8 mouse cellular contexts compared by ENCODE assay signal in genomic region chr19:45216240-45216639, GRCm38 (mm10). TPM values are rescaled to one million over a fixed set of nuclear protein-coding genes. Genes with fewer than 3 reads are reported as not detected.
A peak's percentile ranks its signal among the peaks of the same experiment; 100 is the strongest.
DNase-seq lines count a peak whose midpoint lies in the region; ATAC-seq and TF ChIP-seq lines count a peak whose summit lies in the region.

No protein-coding gene starts in this region.

- H3K36me3 ChIP-seq in liver, postnatal 0 days (replicated peaks; ENCODE audit: insufficient read depth, low read length), result no peaks in the 10 kb centered on the region

- peak; percentile 51 for DNase-seq in gastrocnemius, adult 2 months
- no peak for DNase-seq in gastrocnemius, adult 8-10 months (ENCODE audit: low spot score in 2 of 2)
- peak; percentile 42 for DNase-seq in thymus, postnatal 14 days
- no peak for DNase-seq in thymus, adult 18-20 months
- peak; percentile 47 for DNase-seq in liver, postnatal 0 days
- DNase-seq in thymus, postnatal 4 days, result peak; percentile 48

- no peak overlapping the region for H3K9ac ChIP-seq in liver, postnatal 0 days (replicated peaks)

- TF ChIP-seq CTCF in gastrocnemius, adult 2 months (IDR thresholded peaks at IDR 0.05), result peak; percentile 78
- peak; percentile 61 for TF ChIP-seq CTCF in embryonic fibroblast, embryonic 13.5 days (IDR thresholded peaks at IDR 0.05; ENCODE audit: borderline replicate concordance, insufficient read depth, low read length)
- peak; percentile 77 for TF ChIP-seq CTCF in liver, postnatal 0 days (IDR thresholded peaks at IDR 0.05; ENCODE audit: low read depth)

- no peak overlapping the region for H3K4me3 ChIP-seq in gastrocnemius, adult 2 months
- no peak overlapping the region for H3K4me3 ChIP-seq in embryonic fibroblast, embryonic 13.5 days (ENCODE audit: insufficient read depth, low read length)
- H3K4me3 ChIP-seq in liver, postnatal 0 days (ENCODE audit: low read depth, low read length), result no peak overlapping the region

- intact Hi-C loops in gastrocnemius, adult 2 months (cut with DNase I), result loop anchor here (1.0 kb wide), 1 partner anchor 39 kb away; no protein-coding TSS in a partner anchor

- no peak for TF ChIP-seq POLR2A in embryonic fibroblast, embryonic 13.5 days (IDR thresholded peaks at IDR 0.05; ENCODE audit: low read depth, low read length)

- H3K9me3 ChIP-seq in liver, postnatal 0 days (ENCODE audit: low read length), result no peaks in the 10 kb centered on the region

- no peak for ATAC-seq in liver, postnatal 0 days
- ATAC-seq in cerebellum, adult (ENCODE audit: insufficient number of reproducible peaks, low FRiP score, low TSS enrichment), result no peak

- no peaks in the 10 kb centered on the region for H3K4me1 ChIP-seq in embryonic fibroblast, embryonic 13.5 days (ENCODE audit: control insufficient read depth, insufficient read depth, low read length)
- peaks cover 7% of the 10 kb centered on the region for H3K4me1 ChIP-seq in liver, postnatal 0 days (ENCODE audit: insufficient read depth)

- TF ChIP-seq EP300 in liver, postnatal 0 days (IDR thresholded peaks at IDR 0.05; ENCODE audit: low read depth), result no peak

- H3K27me3 ChIP-seq in liver, postnatal 0 days (ENCODE audit: insufficient read depth, low read length), result peaks cover 16% of the 10 kb centered on the region

- H3K27ac ChIP-seq in gastrocnemius, adult 2 months, result no peak overlapping the region
- no peak overlapping the region for H3K27ac ChIP-seq in embryonic fibroblast, embryonic 13.5 days (ENCODE audit: insufficient read depth, low read length)
- H3K27ac ChIP-seq in liver, postnatal 0 days (ENCODE audit: low read depth), result no peak overlapping the region

- no peak overlapping the region for H3K4me2 ChIP-seq in liver, postnatal 0 days (ENCODE audit: low read depth, low read length)

- WGBS in liver, postnatal 0 days (ENCODE audit: insufficient replicate concordance), result 4% methylated on average over 9 of the region's 9 CpGs

RNA-seq across cellular contexts. Expression of gene Lbx1, which starts 19.4 kb away (rescaled TPM):
- total RNA-seq in gastrocnemius, adult 2 months (2021), result 10 to 100 TPM; 46.0 to 66.8 TPM
- 10 to 100 TPM; 59.4 to 70.9 (median 64.3) TPM for total RNA-seq in gastrocnemius, adult 8-10 months (2022)
- not detected in 2 replicates for polyA plus RNA-seq in embryonic fibroblast, embryonic 13.5 days (2011; ENCODE audit: insufficient read length, low read depth, missing spikeins)
- polyA plus RNA-seq in liver, postnatal 0 days (2015; fragmentation: Nextera tagmentation; extraction: Ambion mirVana), result 0.04 TPM in 1 of 2 replicates, not detected in the other

Comparison
In these comparisons a context has a peak if more than half of its experiments do, and no peak if none do; other contexts are left out.
1. DNase-seq: peak in gastrocnemius, adult 2 months (single experiment), thymus, postnatal 14 days (single experiment), liver, postnatal 0 days (single experiment) and thymus, postnatal 4 days (single experiment); none in gastrocnemius, adult 8-10 months (0 of 2) and thymus, adult 18-20 months (0 of 2).
2. Peak in every context shown above with its lines, with median percentiles within 50 percentile points of each other: CTCF ChIP-seq.